Mouse (Mus musculus): Measurements from ENCODE around the gene Mum1l1. TPM values are rescaled to one million over a fixed set of nuclear protein-coding genes. Genes with fewer than 3 reads are reported as not detected.

Gene Mum1l1
- polyA plus RNA-seq, 1 experiment from 2014 or later: 9.5 TPM

Other genes starting within 250 kb of the Mum1l1 start
- gene Serpina7, start 124.8 kb upstream of the Mum1l1 start, polyA plus RNA-seq (2014; fragmentation: Nextera tagmentation; extraction: Ambion mirVana): not detected in 2 replicates
- not detected in 2 replicates for gene 4930513O06Rik, start 123.8 kb upstream of the Mum1l1 start, polyA plus RNA-seq (2014; fragmentation: Nextera tagmentation; extraction: Ambion mirVana)
- not detected in 2 replicates for gene 4933428M09Rik, start 30.8 kb upstream of the Mum1l1 start, polyA plus RNA-seq (2014; fragmentation: Nextera tagmentation; extraction: Ambion mirVana)
- gene Trap1a, start 123.6 kb downstream of the Mum1l1 start, polyA plus RNA-seq (2014; fragmentation: Nextera tagmentation; extraction: Ambion mirVana): not detected in 2 replicates